Mouse (Mus musculus) small intestine, adult 2 months (tissue): ENCODE measurements around the gene Nrbf2. TPM values are rescaled to one million over a fixed set of nuclear protein-coding genes. Genes with fewer than 3 reads are reported as not detected.

ENCODE experiments used
- H3K27ac ChIP-seq: fragments of 200-500 bp; 2 replicates; pipeline ENCODE4 v1.5.1; 2012; ENCODE audit warnings: low read depth, low read length, control low read depth, inconsistent platforms; ENCODE audit not compliant: insufficient read depth
- H3K27me3 ChIP-seq: fragments of 200-500 bp; 2 replicates; pipeline ENCODE4 v1.6.1; 2012; ENCODE audit warnings: mild to moderate bottlenecking, moderate library complexity, low read length, inconsistent platforms; ENCODE audit not compliant: control insufficient read depth, insufficient read depth
- H3K36me3 ChIP-seq: fragments of 200-500 bp; 2 replicates; pipeline ENCODE4 v1.6.1; 2012; ENCODE audit warnings: mild to moderate bottlenecking, low read length, control low read depth, inconsistent platforms; ENCODE audit not compliant: control insufficient read depth, insufficient read depth
- H3K4me1 ChIP-seq: fragments of 200-500 bp; 2 replicates; pipeline ENCODE4 v1.6.1; 2012; ENCODE audit warnings: low read length, inconsistent platforms, mixed read lengths; ENCODE audit not compliant: control insufficient read depth, insufficient read depth, insufficient read length
- H3K4me3 ChIP-seq: fragments of 200-500 bp; 2 replicates; pipeline ENCODE4 v1.5.1; 2012; ENCODE audit warnings: low read depth, mild to moderate bottlenecking, control low read depth, inconsistent platforms, low read length, moderate library complexity
- CTCF ChIP-seq: fragments of 200-500 bp; IDR thresholded peaks from 2 replicates; pipeline ENCODE4 v1.5.1; 2012; ENCODE audit warnings: low read depth, mild to moderate bottlenecking, control low read depth, inconsistent platforms, low read length, moderate library complexity, mixed read lengths; ENCODE audit not compliant: insufficient replicate concordance, insufficient read length; ENCODE audit errors: extremely low read depth
- POLR2A ChIP-seq: fragments of 200-500 bp; IDR thresholded peaks from 2 replicates; pipeline ENCODE4 v1.6.1; 2012; ENCODE audit warnings: low read depth, mild to moderate bottlenecking, control low read depth, inconsistent platforms, low read length, moderate library complexity
- WGBS: fragments of 180-500 bp; shearing (Covaris S2); methylation state at CpG from one replicate; pipeline ENCODE4 v1.1.7; 2018; 5-methylcytosine and 5-hydroxymethylcytosine counted together
- polyA plus RNA-seq: library from polyadenylated mRNA; depleted of rRNA; stranded (reverse); fragments of >200 nt; gene quantifications from 2 replicates; pipeline ENCODE4 v1.2.3, GENCODE M21; 2012

Nrbf2 gene
- polyA plus RNA-seq, 1 experiment: 9.0 TPM

GRCm38 (mm10) chr10:67302340-67302739 is 17.2 kb upstream of the Nrbf2 start:
- Histone ChIP-seq H3K27me3 (no peaks in the 10 kb centered on the region), H3K4me1 (peaks cover 8% of the 10 kb centered on the region), H3K4me3 (no peak overlapping the region), H3K27ac (no peak overlapping the region), H3K36me3 (no peaks in the 10 kb centered on the region)
- 48% methylated on average over 2 of the region's 2 CpGs for WGBS
- no peak for TF ChIP-seq CTCF
- TF ChIP-seq POLR2A: no peak

GRCm38 (mm10) chr10:67301046-67301445 is 15.9 kb upstream of the Nrbf2 start:
- Histone ChIP-seq H3K4me3 (no peak overlapping the region), H3K36me3 (no peaks in the 10 kb centered on the region), H3K27ac (no peak overlapping the region), H3K27me3 (no peaks in the 10 kb centered on the region), H3K4me1 (peaks cover 8% of the 10 kb centered on the region)
- TF ChIP-seq POLR2A (no peak), CTCF (no peak)
- 86% methylated on average over 6 of the region's 6 CpGs for WGBS

- peaks cover 8% of the 10 kb centered on the region for H3K4me1 ChIP-seq
- WGBS: 58% methylated on average over 4 of the region's 4 CpGs
- no peaks in the 10 kb centered on the region for H3K27me3 ChIP-seq
- no peaks in the 10 kb centered on the region for H3K36me3 ChIP-seq
- no peak overlapping the region for H3K27ac ChIP-seq
- H3K4me3 ChIP-seq: no peak overlapping the region
- TF ChIP-seq CTCF (no peak), POLR2A (no peak)
Measured at GRCm38 (mm10) chr10:67299285-67299684, 14.2 kb upstream of the Nrbf2 start.

- no peak overlapping the region for H3K4me3 ChIP-seq
- no peaks in the 10 kb centered on the region for H3K27me3 ChIP-seq
- peaks cover 8% of the 10 kb centered on the region for H3K4me1 ChIP-seq
- WGBS: 26% methylated on average over 5 of the region's 5 CpGs
- H3K36me3 ChIP-seq: no peaks in the 10 kb centered on the region
- H3K27ac ChIP-seq: no peak overlapping the region
- no peak for TF ChIP-seq POLR2A
- no peak for TF ChIP-seq CTCF
Measured at GRCm38 (mm10) chr10:67298856-67299255, 13.8 kb upstream of the Nrbf2 start.

- WGBS: 89% methylated on average over 17 of the region's 17 CpGs
- Histone ChIP-seq H3K27me3 (no peaks in the 10 kb centered on the region), H3K4me3 (no peak overlapping the region), H3K36me3 (no peaks in the 10 kb centered on the region), H3K4me1 (peaks cover 5% of the 10 kb centered on the region), H3K27ac (no peak overlapping the region)
- TF ChIP-seq POLR2A: no peak
- no peak for TF ChIP-seq CTCF
Measured at GRCm38 (mm10) chr10:67297175-67297855, 12.2 kb upstream of the Nrbf2 start.

- Histone ChIP-seq H3K27ac (no peak overlapping the region), H3K4me3 (no peak overlapping the region), H3K27me3 (no peaks in the 10 kb centered on the region), H3K4me1 (peaks cover 5% of the 10 kb centered on the region), H3K36me3 (no peaks in the 10 kb centered on the region)
- 80% methylated on average over 8 of the region's 8 CpGs for WGBS
- TF ChIP-seq CTCF: no peak
- no peak for TF ChIP-seq POLR2A
Measured at GRCm38 (mm10) chr10:67296482-67297152, 11.5 kb upstream of the Nrbf2 start.

GRCm38 (mm10) chr10:67295938-67296466 is 10.9 kb upstream of the Nrbf2 start:
- Histone ChIP-seq H3K4me3 (no peak overlapping the region), H3K27ac (no peak overlapping the region), H3K4me1 (peaks cover 5% of the 10 kb centered on the region), H3K36me3 (no peaks in the 10 kb centered on the region), H3K27me3 (no peaks in the 10 kb centered on the region)
- WGBS: 43% methylated on average over 7 of the region's 7 CpGs
- TF ChIP-seq POLR2A: no peak
- no peak for TF ChIP-seq CTCF
